Comparison of ENCODE assay signal across 21 mouse cellular contexts in genomic region chr11:60719263-60719662, GRCm38 (mm10). TPM values are rescaled to one million over a fixed set of nuclear protein-coding genes. Genes with fewer than 3 reads are reported as not detected.
DNase-seq lines count a peak whose midpoint lies in the region; ATAC-seq and TF ChIP-seq lines count a peak whose summit lies in the region.
"Had no signal": no experiment of that assay in that cellular context is flagged by ENCODE, and none has a peak within 500 bp of the region (broad histone marks: within the 10 kb centered on the region; RNA-seq: fewer than 3 reads in every experiment).

No protein-coding gene starts in this region.

- no peak overlapping the region for H3K4me2 ChIP-seq in heart, embryonic 11.5 days
- H3K4me2 ChIP-seq in heart, embryonic 15.5 days: no peak overlapping the region
- H3K4me2 ChIP-seq in liver, embryonic 12.5 days: no peak overlapping the region
- no peak overlapping the region for H3K4me2 ChIP-seq in liver, postnatal 0 days (ENCODE audit: low read depth, low read length)
- no peak overlapping the region for H3K4me2 ChIP-seq in forebrain, embryonic 14.5 days (ENCODE audit: low read length)
- H3K4me2 ChIP-seq: embryonic facial prominence, embryonic 12.5 days; hindbrain, embryonic 15.5 days had no signal

- H3K36me3 ChIP-seq in heart, embryonic 11.5 days (ENCODE audit: control insufficient read depth, insufficient read depth, low read length): peaks cover 61% of the 10 kb centered on the region
- H3K36me3 ChIP-seq in heart, embryonic 15.5 days: peaks cover 98% of the 10 kb centered on the region
- H3K36me3 ChIP-seq in liver, embryonic 12.5 days: peaks cover 99% of the 10 kb centered on the region
- peaks cover 81% of the 10 kb centered on the region for H3K36me3 ChIP-seq in liver, postnatal 0 days (replicated peaks; ENCODE audit: insufficient read depth, low read length)
- H3K36me3 ChIP-seq in forebrain, embryonic 14.5 days (ENCODE audit: control insufficient read depth, insufficient read depth, low read length): peaks cover 99% of the 10 kb centered on the region

- peaks cover 7% of the 10 kb centered on the region; the same call in 1 of the 2 replicates for H3K4me1 ChIP-seq in heart, embryonic 11.5 days (ENCODE audit: control insufficient read depth, insufficient read depth, low read length)
- H3K4me1 ChIP-seq in heart, embryonic 15.5 days (replicated peaks): peaks cover 16% of the 10 kb centered on the region
- H3K4me1 ChIP-seq in liver, embryonic 12.5 days: peaks cover 11% of the 10 kb centered on the region
- no peaks in the 10 kb centered on the region for H3K4me1 ChIP-seq in liver, postnatal 0 days (ENCODE audit: insufficient read depth)
- H3K4me1 ChIP-seq in forebrain, embryonic 14.5 days (ENCODE audit: control insufficient read depth, insufficient read depth, low read length): no peaks in the 10 kb centered on the region
- H3K4me1 ChIP-seq: embryonic facial prominence, embryonic 12.5 days; hindbrain, embryonic 10.5 days; hindbrain, embryonic 15.5 days had no signal

- peak overlapping the region; percentile 56; the same call in 1 of the 2 replicates for H3K9ac ChIP-seq in heart, embryonic 11.5 days (ENCODE audit: low read depth, low read length)
- H3K9ac ChIP-seq in heart, embryonic 15.5 days: no peak overlapping the region
- H3K9ac ChIP-seq in liver, embryonic 12.5 days: no peak overlapping the region
- H3K9ac ChIP-seq in liver, postnatal 0 days (replicated peaks): no peak overlapping the region
- H3K9ac ChIP-seq in forebrain, embryonic 14.5 days (ENCODE audit: low read length): no peak overlapping the region
- H3K9ac ChIP-seq: embryonic facial prominence, embryonic 12.5 days; hindbrain, embryonic 15.5 days had no signal

- no peak for TF ChIP-seq EP300 in liver, postnatal 0 days (IDR thresholded peaks at IDR 0.05; ENCODE audit: low read depth)

- 45% methylated on average over 5 of the region's 5 CpGs for WGBS in heart, embryonic 11.5 days (ENCODE audit: insufficient replicate concordance)
- 45% methylated on average over 5 of the region's 5 CpGs for WGBS in heart, embryonic 15.5 days
- WGBS in liver, embryonic 12.5 days (ENCODE audit: insufficient replicate concordance): 41% methylated on average over 5 of the region's 5 CpGs
- 58% methylated on average over 5 of the region's 5 CpGs for WGBS in liver, postnatal 0 days (ENCODE audit: insufficient replicate concordance)
- WGBS in forebrain, embryonic 14.5 days: 85% methylated on average over 5 of the region's 5 CpGs

- DNase-seq in heart, postnatal 25 days (ENCODE audit: low spot score): no peak
- no peak for DNase-seq in heart, postnatal 4 days
- no peak for DNase-seq in liver, postnatal 0 days
- DNase-seq in forebrain, embryonic 14.5 days (ENCODE audit: low spot score): no peak
- DNase-seq: adrenal gland, adult 8-10 months; adrenal gland, postnatal 36 days; B cell, adult 2 months; cerebellum, adult 2 months; cerebellum, postnatal 10 days; embryo, embryonic 11 days; gastrocnemius, postnatal 10 days had no signal

- no peak for ATAC-seq in heart, embryonic 11.5 days (replicated peaks; ENCODE audit: insufficient number of reproducible peaks, low FRiP score, low TSS enrichment)
- no peak for ATAC-seq in heart, embryonic 15.5 days (replicated peaks; ENCODE audit: insufficient number of reproducible peaks, insufficient read depth, low FRiP score, low read depth)
- 0 out of 2 replicates have a peak, but pooled peaks have one; percentile 22 for ATAC-seq in liver, embryonic 12.5 days
- no peak for ATAC-seq in liver, postnatal 0 days
- ATAC-seq in forebrain, embryonic 14.5 days: no peak
- ATAC-seq: CD4-positive, CD25-positive, alpha-beta regulatory T cell, adult 4 months; forebrain, embryonic 16.5 days; intestine, embryonic 16.5 days had no signal

- TF ChIP-seq CTCF in liver, postnatal 0 days (IDR thresholded peaks at IDR 0.05; ENCODE audit: low read depth): no peak

- no peak overlapping the region for H3K27ac ChIP-seq in heart, embryonic 11.5 days (ENCODE audit: low read depth, low read length)
- peak overlapping the region; percentile 61 for H3K27ac ChIP-seq in heart, embryonic 15.5 days
- H3K27ac ChIP-seq in liver, embryonic 12.5 days: no peak overlapping the region
- H3K27ac ChIP-seq in liver, postnatal 0 days (ENCODE audit: low read depth): no peak overlapping the region
- H3K27ac ChIP-seq in forebrain, embryonic 14.5 days (ENCODE audit: low read depth, low read length): no peak overlapping the region
- H3K27ac ChIP-seq: embryonic facial prominence, embryonic 12.5 days; hindbrain, embryonic 10.5 days; hindbrain, embryonic 15.5 days had no signal

- H3K4me3 ChIP-seq in heart, embryonic 11.5 days (ENCODE audit: low read depth, low read length): no peak overlapping the region
- H3K4me3 ChIP-seq in heart, embryonic 15.5 days: no peak overlapping the region
- no peak overlapping the region for H3K4me3 ChIP-seq in liver, embryonic 12.5 days
- no peak overlapping the region for H3K4me3 ChIP-seq in liver, postnatal 0 days (ENCODE audit: low read depth, low read length)
- H3K4me3 ChIP-seq in forebrain, embryonic 14.5 days (ENCODE audit: low read depth, low read length): no peak overlapping the region
- H3K4me3 ChIP-seq: embryonic facial prominence, embryonic 12.5 days; hindbrain, embryonic 10.5 days; hindbrain, embryonic 15.5 days had no signal

- no peaks in the 10 kb centered on the region for H3K9me3 ChIP-seq in heart, embryonic 11.5 days (replicated peaks; ENCODE audit: control insufficient read depth, low read length)
- H3K9me3 ChIP-seq in heart, embryonic 15.5 days (replicated peaks): no peaks in the 10 kb centered on the region
- H3K9me3 ChIP-seq in liver, embryonic 12.5 days (replicated peaks): no peaks in the 10 kb centered on the region
- H3K9me3 ChIP-seq in liver, postnatal 0 days (ENCODE audit: low read length): no peaks in the 10 kb centered on the region
- H3K9me3 ChIP-seq in forebrain, embryonic 14.5 days (replicated peaks; ENCODE audit: control insufficient read depth, low read length): no peaks in the 10 kb centered on the region
- H3K9me3 ChIP-seq: embryonic facial prominence, embryonic 12.5 days; G1E; hindbrain, embryonic 10.5 days; hindbrain, embryonic 15.5 days had no signal

- intact Hi-C loops in heart, postnatal 25 days (cut with DNase I): no loop called here

- no peaks in the 10 kb centered on the region for H3K27me3 ChIP-seq in heart, embryonic 11.5 days (ENCODE audit: control insufficient read depth, insufficient read depth, low read length)
- no peaks in the 10 kb centered on the region for H3K27me3 ChIP-seq in heart, embryonic 15.5 days
- no peaks in the 10 kb centered on the region for H3K27me3 ChIP-seq in liver, embryonic 12.5 days (replicated peaks)
- H3K27me3 ChIP-seq in liver, postnatal 0 days (ENCODE audit: insufficient read depth, low read length): no peaks in the 10 kb centered on the region
- no peaks in the 10 kb centered on the region for H3K27me3 ChIP-seq in forebrain, embryonic 14.5 days (replicated peaks; ENCODE audit: control insufficient read depth, insufficient read depth, low read length)
- H3K27me3 ChIP-seq: embryonic facial prominence, embryonic 12.5 days; hindbrain, embryonic 15.5 days had no signal

RNA-seq across cellular contexts. Expression of gene Flii, which starts 7.8 kb away (rescaled TPM):
- 63.6 and 79.5 TPM in 2 replicates for polyA plus RNA-seq in heart, embryonic 11.5 days (2014; fragmentation: Nextera tagmentation; extraction: Ambion mirVana)
- total RNA-seq in heart, postnatal 25 days (2021): 100 to 1,000 TPM; 112 to 120 TPM
- 66.3 and 85.1 TPM in 2 replicates for polyA plus RNA-seq in heart, embryonic 15.5 days (2015; fragmentation: Nextera tagmentation; extraction: Ambion mirVana)
- total RNA-seq in heart, postnatal 4 days (2021): 100 to 1,000 TPM; 104 to 107 TPM
- 41.7 and 43.1 TPM in 2 replicates for polyA plus RNA-seq in liver, embryonic 12.5 days (2016; fragmentation: Nextera tagmentation; extraction: Ambion mirVana)
- polyA plus RNA-seq in liver, postnatal 0 days (2015; fragmentation: Nextera tagmentation; extraction: Ambion mirVana): 23.3 and 23.4 TPM in 2 replicates
- 53.0 and 59.3 TPM in 2 replicates for polyA plus RNA-seq in forebrain, embryonic 14.5 days (2014; fragmentation: Nextera tagmentation; extraction: Ambion mirVana)

RNA-seq across cellular contexts. Expression of gene Mief2, which starts 8.9 kb away (rescaled TPM):
- 14.4 and 18.4 TPM in 2 replicates for polyA plus RNA-seq in heart, embryonic 11.5 days (2014; fragmentation: Nextera tagmentation; extraction: Ambion mirVana)
- 10 to 100 TPM; 31.6 to 32.9 TPM for total RNA-seq in heart, postnatal 25 days (2021)
- polyA plus RNA-seq in heart, embryonic 15.5 days (2015; fragmentation: Nextera tagmentation; extraction: Ambion mirVana): 16.5 and 18.1 TPM in 2 replicates
- total RNA-seq in heart, postnatal 4 days (2021): 10 to 100 TPM; 20.7 to 24.8 TPM
- 4.4 and 4.5 TPM in 2 replicates for polyA plus RNA-seq in liver, embryonic 12.5 days (2016; fragmentation: Nextera tagmentation; extraction: Ambion mirVana)
- 4.5 and 4.9 TPM in 2 replicates for polyA plus RNA-seq in liver, postnatal 0 days (2015; fragmentation: Nextera tagmentation; extraction: Ambion mirVana)
- polyA plus RNA-seq in forebrain, embryonic 14.5 days (2014; fragmentation: Nextera tagmentation; extraction: Ambion mirVana): 20.5 and 20.7 TPM in 2 replicates

RNA-seq across cellular contexts. Expression of gene Llgl1, which starts 19.7 kb away (rescaled TPM):
- 32.6 and 40.7 TPM in 2 replicates for polyA plus RNA-seq in heart, embryonic 11.5 days (2014; fragmentation: Nextera tagmentation; extraction: Ambion mirVana)
- 10 to 100 TPM; 11.4 to 12.3 TPM for total RNA-seq in heart, postnatal 25 days (2021)
- 25.2 and 35.4 TPM in 2 replicates for polyA plus RNA-seq in heart, embryonic 15.5 days (2015; fragmentation: Nextera tagmentation; extraction: Ambion mirVana)
- total RNA-seq in heart, postnatal 4 days (2021): 10 to 100 TPM; 26.6 to 28.4 TPM
- polyA plus RNA-seq in liver, embryonic 12.5 days (2016; fragmentation: Nextera tagmentation; extraction: Ambion mirVana): 20.2 and 22.1 TPM in 2 replicates
- 4.2 and 4.6 TPM in 2 replicates for polyA plus RNA-seq in liver, postnatal 0 days (2015; fragmentation: Nextera tagmentation; extraction: Ambion mirVana)
- 66.9 and 74.6 TPM in 2 replicates for polyA plus RNA-seq in forebrain, embryonic 14.5 days (2014; fragmentation: Nextera tagmentation; extraction: Ambion mirVana)

RNA-seq across cellular contexts. Expression of gene Top3a, which starts 57.9 kb away (rescaled TPM):
- polyA plus RNA-seq in heart, embryonic 11.5 days (2014; fragmentation: Nextera tagmentation; extraction: Ambion mirVana): 10.5 and 13.1 TPM in 2 replicates
- total RNA-seq in heart, postnatal 25 days (2021): 1 to 10 TPM; 4.1 to 4.2 TPM
- 7.4 and 11.0 TPM in 2 replicates for polyA plus RNA-seq in heart, embryonic 15.5 days (2015; fragmentation: Nextera tagmentation; extraction: Ambion mirVana)
- total RNA-seq in heart, postnatal 4 days (2021): 1 to 10 TPM; 7.7 to 8.0 TPM
- polyA plus RNA-seq in liver, embryonic 12.5 days (2016; fragmentation: Nextera tagmentation; extraction: Ambion mirVana): 10.3 and 10.9 TPM in 2 replicates
- 2.5 and 3.2 TPM in 2 replicates for polyA plus RNA-seq in liver, postnatal 0 days (2015; fragmentation: Nextera tagmentation; extraction: Ambion mirVana)
- 7.3 and 9.5 TPM in 2 replicates for polyA plus RNA-seq in forebrain, embryonic 14.5 days (2014; fragmentation: Nextera tagmentation; extraction: Ambion mirVana)

RNA-seq across cellular contexts. Expression of gene Smcr8, which starts 58.1 kb away (rescaled TPM):
- 6.0 and 6.1 TPM in 2 replicates for polyA plus RNA-seq in heart, embryonic 11.5 days (2014; fragmentation: Nextera tagmentation; extraction: Ambion mirVana)
- total RNA-seq in heart, postnatal 25 days (2021): 10 to 100 TPM; 13.4 to 16.3 TPM
- 3.2 and 4.7 TPM in 2 replicates for polyA plus RNA-seq in heart, embryonic 15.5 days (2015; fragmentation: Nextera tagmentation; extraction: Ambion mirVana)
- total RNA-seq in heart, postnatal 4 days (2021): 10 to 100 TPM; 15.8 to 16.2 TPM
- 4.2 and 4.3 TPM in 2 replicates for polyA plus RNA-seq in liver, embryonic 12.5 days (2016; fragmentation: Nextera tagmentation; extraction: Ambion mirVana)
- polyA plus RNA-seq in liver, postnatal 0 days (2015; fragmentation: Nextera tagmentation; extraction: Ambion mirVana): 1.9 and 2.0 TPM in 2 replicates
- 7.9 and 8.5 TPM in 2 replicates for polyA plus RNA-seq in forebrain, embryonic 14.5 days (2014; fragmentation: Nextera tagmentation; extraction: Ambion mirVana)
